Mouse (Mus musculus) erythroblast, embryonic 14.5 days (primary cell): ENCODE measurements around the gene Ptov1. TPM values are rescaled to one million over a fixed set of nuclear protein-coding genes. Genes with fewer than 3 reads are reported as not detected.

Experiments
- H3K27me3 ChIP-seq: 2 replicates; pipeline ENCODE4 v1.6.1; 2012; ENCODE audit warnings: inconsistent platforms; ENCODE audit not compliant: control insufficient read depth
- H3K36me3 ChIP-seq: 2 replicates; pipeline ENCODE4 v1.6.1; 2012; ENCODE audit warnings: mild to moderate bottlenecking, inconsistent platforms; ENCODE audit not compliant: control insufficient read depth
- H3K4me1 ChIP-seq: 2 replicates; pipeline ENCODE4 v1.6.1; 2012; ENCODE audit warnings: inconsistent platforms; ENCODE audit not compliant: control insufficient read depth
- H3K4me3 ChIP-seq: replicated peaks from 2 replicates; pipeline ENCODE3; 2012; ENCODE audit warnings: moderate library complexity, mild to moderate bottlenecking, inconsistent platforms
- H3K9me3 ChIP-seq: 2 replicates; pipeline ENCODE4 v1.6.1; 2012; ENCODE audit warnings: low read length, inconsistent platforms, mixed read lengths; ENCODE audit not compliant: control insufficient read depth
- GATA1 ChIP-seq: IDR thresholded peaks from 2 replicates; pipeline ENCODE4 v1.6.1; 2012; ENCODE audit warnings: low read length, inconsistent platforms, mixed read lengths
- TAL1 ChIP-seq: IDR thresholded peaks from 3 replicates; pipeline ENCODE4 v1.6.1; 2012; ENCODE audit warnings: low read length, inconsistent platforms, mixed read lengths
- polyA plus RNA-seq: library from polyadenylated mRNA; stranded (reverse); fragments of >175 nt; gene quantifications from 2 replicates; pipeline ENCODE4 v1.2.3, GENCODE M21; 2012

The Ptov1 gene
- polyA plus RNA-seq, 1 experiment, result 7.3 TPM

GRCm38 (mm10) chr7:44848561-44849415, 20.8 kb downstream of the Ptov1 start, which contains the start of the genes Akt1s1 and Tbc1d17:
Gene Akt1s1, plus strand, starts transcription at chr7:44848991.
Gene Tbc1d17, minus strand, starts transcription at chr7:44849079.
- H3K4me3 ChIP-seq, result peak within 1 kb of the TSS; percentile 76
- peaks cover 66% of the 10 kb centered on the region for H3K36me3 ChIP-seq
- H3K4me1 ChIP-seq, result peaks cover 66% of the 10 kb centered on the region
- no peaks in the 10 kb centered on the region for H3K27me3 ChIP-seq
- H3K9me3 ChIP-seq, result no peaks in the 10 kb centered on the region
- TF ChIP-seq GATA1, result peak; percentile 18; the same call in 1 of the 2 replicates
- no peak for TF ChIP-seq TAL1

- Histone ChIP-seq H3K9me3 (no peaks in the 10 kb centered on the region), H3K4me1 (peaks cover 66% of the 10 kb centered on the region), H3K4me3 (peak overlapping the region; percentile 76), H3K36me3 (peaks cover 66% of the 10 kb centered on the region), H3K27me3 (no peaks in the 10 kb centered on the region)
- TF ChIP-seq TAL1 (no peak), GATA1 (no peak)
Observed at GRCm38 (mm10) chr7:44847772-44848171, 21.8 kb downstream of the Ptov1 start.

GRCm38 (mm10) chr7:44846804-44847203, 22.8 kb downstream of the Ptov1 start:
- H3K36me3 ChIP-seq, result peaks cover 66% of the 10 kb centered on the region
- TF ChIP-seq TAL1 (no peak), GATA1 (no peak)
- no peaks in the 10 kb centered on the region for H3K27me3 ChIP-seq
- H3K4me3 ChIP-seq, result no peak overlapping the region
- peaks cover 57% of the 10 kb centered on the region for H3K4me1 ChIP-seq
- no peaks in the 10 kb centered on the region for H3K9me3 ChIP-seq

- peaks cover 43% of the 10 kb centered on the region for H3K4me1 ChIP-seq
- no peaks in the 10 kb centered on the region for H3K9me3 ChIP-seq
- peaks cover 75% of the 10 kb centered on the region for H3K36me3 ChIP-seq
- H3K27me3 ChIP-seq, result peaks cover 7% of the 10 kb centered on the region
- TF ChIP-seq TAL1, result no peak
- no peak for TF ChIP-seq GATA1
- no peak overlapping the region for H3K4me3 ChIP-seq
Observed at GRCm38 (mm10) chr7:44845006-44845405, 24.6 kb downstream of the Ptov1 start.

- no peaks in the 10 kb centered on the region for H3K9me3 ChIP-seq
- peaks cover 20% of the 10 kb centered on the region for H3K27me3 ChIP-seq
- H3K4me3 ChIP-seq, result no peak overlapping the region
- H3K4me1 ChIP-seq, result peaks cover 31% of the 10 kb centered on the region
- H3K36me3 ChIP-seq, result peaks cover 80% of the 10 kb centered on the region
- no peak for TF ChIP-seq TAL1
Observed at GRCm38 (mm10) chr7:44841825-44842463, 27.6 kb downstream of the Ptov1 start.

GRCm38 (mm10) chr7:44840426-44840825, 29.2 kb downstream of the Ptov1 start:
- H3K36me3 ChIP-seq, result peaks cover 71% of the 10 kb centered on the region
- H3K9me3 ChIP-seq, result no peaks in the 10 kb centered on the region
- no peak for TF ChIP-seq GATA1
- no peak for TF ChIP-seq TAL1
- H3K4me1 ChIP-seq, result peaks cover 30% of the 10 kb centered on the region
- no peak overlapping the region for H3K4me3 ChIP-seq
- H3K27me3 ChIP-seq, result peaks cover 20% of the 10 kb centered on the region

- Histone ChIP-seq H3K9me3 (no peaks in the 10 kb centered on the region), H3K27me3 (peaks cover 20% of the 10 kb centered on the region), H3K4me1 (peaks cover 30% of the 10 kb centered on the region), H3K4me3 (peak overlapping the region; percentile 30), H3K36me3 (peaks cover 64% of the 10 kb centered on the region)
- TF ChIP-seq TAL1 (no peak; the same call in 2 of the 3 replicates), GATA1 (no peak)
Observed at GRCm38 (mm10) chr7:44839491-44840191, 29.9 kb downstream of the Ptov1 start.

- TF ChIP-seq TAL1 (no peak), GATA1 (no peak)
- Histone ChIP-seq H3K36me3 (peaks cover 61% of the 10 kb centered on the region), H3K4me1 (peaks cover 30% of the 10 kb centered on the region), H3K27me3 (peaks cover 20% of the 10 kb centered on the region), H3K4me3 (no peak overlapping the region), H3K9me3 (no peaks in the 10 kb centered on the region)
Observed at GRCm38 (mm10) chr7:44839171-44839490, 30.5 kb downstream of the Ptov1 start.

GRCm38 (mm10) chr7:44838073-44838472, 31.5 kb downstream of the Ptov1 start:
- TF ChIP-seq GATA1 (no peak), TAL1 (no peak)
- no peak overlapping the region for H3K4me3 ChIP-seq
- peaks cover 56% of the 10 kb centered on the region for H3K36me3 ChIP-seq
- H3K4me1 ChIP-seq, result peaks cover 21% of the 10 kb centered on the region
- no peaks in the 10 kb centered on the region for H3K9me3 ChIP-seq
- peaks cover 20% of the 10 kb centered on the region for H3K27me3 ChIP-seq
